Mouse (Mus musculus) large intestine, adult 2 months (tissue): Measurements from ENCODE around the gene Ube2ql1. TPM values are rescaled to one million over a fixed set of nuclear protein-coding genes. Genes with fewer than 3 reads are reported as not detected.

ENCODE experiments used
- polyA plus RNA-seq: library from polyadenylated mRNA; depleted of rRNA; stranded (reverse); fragments of >200 nt; gene quantifications from 2 replicates; pipeline ENCODE4 v1.2.3, GENCODE M21; 2012; rRNA removed

Gene Ube2ql1
- polyA plus RNA-seq, 1 experiment = 0.43 TPM

Other genes starting within 250 kb of the Ube2ql1 start
- 64.7 and 82.7 TPM in 2 replicates for gene Nsun2, start 206.1 kb downstream of the Ube2ql1 start, polyA plus RNA-seq
- 6.3 and 8.1 TPM in 2 replicates for gene Tent4a, start 205.3 kb downstream of the Ube2ql1 start, polyA plus RNA-seq
- gene Srd5a1, start 128.4 kb downstream of the Ube2ql1 start, polyA plus RNA-seq = 9.3 and 14.5 TPM in 2 replicates
- gene Med10, start 62.5 kb upstream of the Ube2ql1 start, polyA plus RNA-seq = 29.6 and 33.0 TPM in 2 replicates